Mouse (Mus musculus) 3T3-L1 (cell line): Measurements from ENCODE around the gene E2f4.

Experiments
- DNase-seq: peaks from one replicate; pipeline ENCODE4 v3.0.0-alpha.2; 2015; ENCODE audit warnings: low read depth, low spot score

E2f4 gene

GRCm38 (mm10) chr8:105313622-105314402 is 16.3 kb downstream of the E2f4 start:
- no peak for DNase-seq

DNA sequence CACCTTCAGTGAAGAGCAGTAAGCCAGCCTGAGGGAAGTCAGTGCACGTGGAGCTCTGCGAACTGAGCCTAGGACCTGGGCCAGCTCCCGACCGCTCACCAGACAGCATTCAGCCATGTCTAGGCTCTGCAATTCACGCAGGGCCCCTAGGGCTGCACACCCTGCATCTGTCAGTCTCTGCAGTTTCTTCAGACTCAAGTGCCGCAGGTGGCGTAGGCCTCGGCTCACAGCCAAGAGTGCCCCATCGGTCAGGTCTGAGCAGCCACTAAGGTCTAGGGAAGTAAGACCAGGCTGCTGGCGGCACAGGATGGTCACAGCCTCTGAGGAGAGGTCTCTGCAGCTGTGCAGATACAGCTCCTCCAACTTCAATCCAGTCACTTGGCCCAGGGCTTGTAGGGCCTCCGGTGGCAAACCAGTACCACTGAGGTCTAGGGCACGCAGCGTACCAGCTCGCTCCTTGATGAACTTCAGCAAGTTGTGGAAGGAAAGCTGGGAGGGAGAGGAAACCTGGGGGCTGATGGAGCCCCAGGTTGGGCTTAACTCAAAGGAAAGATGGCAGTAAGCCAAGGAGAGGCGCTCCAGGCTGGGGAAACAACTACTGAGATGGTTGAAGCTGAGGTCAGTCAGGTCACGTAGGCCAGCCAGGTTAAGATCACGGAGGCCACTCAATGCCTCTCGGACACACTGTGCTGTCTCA is 17.8 kb downstream of the E2f4 start:
- DNase-seq = no peak

- no peak for DNase-seq
These were observed 20.5 kb downstream of the E2f4 start for GRCm38 (mm10) chr8:105317941-105318340.

- DNase-seq = no peak
These were observed 21.3 kb downstream of the E2f4 start for GRCm38 (mm10) chr8:105318662-105319190.

DNA sequence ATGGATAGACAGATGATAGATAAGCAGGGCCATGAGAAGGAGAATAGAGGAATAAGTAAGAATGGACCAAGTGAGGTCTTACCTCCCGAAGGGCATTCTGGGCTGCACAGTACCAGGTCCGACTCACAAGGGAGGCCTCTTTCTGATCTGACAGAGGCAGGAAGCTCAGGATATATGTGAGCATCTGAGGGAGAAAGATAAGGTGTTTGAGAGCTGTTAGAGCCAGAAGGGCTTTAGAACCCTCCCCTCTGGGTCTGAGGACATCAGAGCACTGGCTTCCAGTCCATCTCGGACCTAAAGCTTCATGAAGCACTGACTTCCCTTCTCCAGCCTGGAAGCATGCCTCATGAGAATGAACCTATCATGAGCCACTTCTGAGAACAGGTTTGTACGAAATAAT is 25.7 kb downstream of the E2f4 start:
- no peak for DNase-seq

- DNase-seq = no peak
These were observed 28.2 kb downstream of the E2f4 start for GRCm38 (mm10) chr8:105325641-105326093.

- peak; percentile 99 for DNase-seq
These were observed 28.7 kb downstream of the E2f4 start, which contains the start of the genes Lrrc29 and Tmem208 for GRCm38 (mm10) chr8:105326141-105326672. Gene Lrrc29 (minus strand): TSS chr8:105326278. Gene Tmem208 (plus strand): TSS chr8:105326354.

DNA sequence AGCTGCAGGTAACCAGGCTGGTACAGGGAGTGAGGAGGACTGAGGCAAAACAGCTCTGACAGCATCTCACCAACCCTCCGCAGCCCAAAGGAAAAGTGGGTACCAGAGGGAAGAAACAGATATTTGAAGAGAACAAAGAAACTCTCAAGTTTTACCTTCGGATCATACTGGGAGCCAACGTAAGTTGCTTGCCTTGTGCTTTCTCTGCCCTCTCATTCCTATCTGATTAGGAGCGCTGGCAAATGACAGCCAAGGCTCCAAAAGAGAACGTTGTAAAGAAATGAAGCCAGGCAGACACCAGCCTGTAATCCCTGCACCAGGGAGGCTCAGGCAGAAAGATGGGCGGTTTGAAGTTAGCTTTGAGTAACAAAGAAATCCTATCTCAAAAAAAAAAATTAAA is 29.5 kb downstream of the E2f4 start:
- DNase-seq = peak; percentile 17

GRCm38 (mm10) chr8:105330325-105330724 is 32.9 kb downstream of the E2f4 start:
- no peak for DNase-seq

DNA sequence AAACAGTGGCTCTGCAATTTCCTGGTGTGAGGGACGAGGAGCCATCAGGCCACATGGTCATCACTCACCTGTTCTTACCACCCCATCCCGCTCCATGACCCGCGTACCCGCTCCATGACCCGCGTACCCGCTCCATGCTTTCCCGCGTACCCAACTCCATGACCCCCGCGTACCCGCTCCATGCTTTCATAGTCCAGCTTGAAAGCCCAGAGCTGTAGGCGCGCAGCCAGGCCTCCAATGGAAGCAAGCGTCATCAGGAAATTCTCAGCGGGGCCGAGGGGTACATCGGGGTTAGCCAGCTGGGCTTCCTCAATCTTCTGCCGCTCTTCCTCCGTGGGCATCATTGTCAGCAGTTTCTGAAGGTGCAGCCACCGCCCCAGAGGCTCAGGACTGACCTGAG is 34.0 kb downstream of the E2f4 start:
- no peak for DNase-seq

DNA sequence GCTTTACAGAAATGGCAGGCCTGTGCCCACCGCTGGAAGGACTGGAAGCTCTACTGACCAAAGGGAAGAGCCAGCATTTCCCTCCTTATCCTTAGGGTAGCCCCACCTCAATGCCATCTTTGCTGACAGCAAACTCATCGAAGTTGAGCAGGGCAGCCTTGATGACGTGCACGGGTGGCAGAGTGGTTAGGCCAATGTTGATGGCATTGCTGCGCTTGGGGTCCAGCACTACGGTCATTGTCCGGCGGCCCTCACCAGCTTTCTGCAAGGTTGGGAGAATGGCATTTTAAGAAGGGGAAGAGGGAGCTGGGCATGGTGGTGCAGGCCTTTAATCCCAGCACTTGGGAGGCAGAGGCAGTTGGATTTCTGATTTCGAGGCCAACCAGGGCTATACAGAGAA is 34.5 kb downstream of the E2f4 start:
- no peak for DNase-seq

DNA sequence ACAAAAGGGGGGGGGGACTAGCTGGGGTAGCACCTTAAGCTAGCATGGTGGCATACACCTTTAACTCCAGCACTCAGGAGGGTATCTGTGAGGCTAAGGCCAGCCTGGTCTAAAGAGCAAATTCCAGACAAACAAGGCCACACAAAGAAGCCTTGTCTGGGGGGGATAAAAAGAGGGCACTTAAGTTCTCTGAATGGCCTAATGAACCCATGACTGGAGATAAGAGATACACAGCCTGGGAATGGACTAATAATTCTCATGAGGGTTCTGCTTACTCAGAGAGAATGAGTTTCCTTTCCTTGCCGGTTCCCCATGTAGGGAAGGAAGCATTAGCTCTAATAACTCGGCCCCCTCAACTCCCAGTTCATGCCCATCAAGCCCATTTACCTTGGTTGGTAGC is 35.1 kb downstream of the E2f4 start:
- no peak for DNase-seq

- DNase-seq = no peak
These were observed 39.1 kb downstream of the E2f4 start for GRCm38 (mm10) chr8:105336373-105337130.

DNA sequence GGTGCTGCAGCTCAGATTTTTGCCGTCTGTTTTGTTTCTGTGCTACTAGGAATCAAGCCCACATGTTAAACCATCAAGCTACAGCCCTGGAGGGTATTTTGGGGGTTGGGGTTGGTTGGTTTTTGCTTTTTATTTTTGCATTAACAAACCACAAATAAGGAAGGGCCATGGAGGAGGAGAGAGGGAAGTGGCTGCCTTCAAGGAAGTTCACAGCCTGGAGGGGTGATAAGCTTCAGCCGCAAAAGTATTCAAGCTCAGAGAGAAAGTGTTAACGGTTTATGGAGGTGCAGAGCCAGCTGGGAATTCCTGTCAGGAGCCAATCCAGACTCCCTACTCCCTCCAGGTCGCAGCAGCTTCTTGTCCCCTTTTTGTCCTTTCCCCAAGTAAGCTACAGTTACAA is 41.5 kb downstream of the E2f4 start:
- DNase-seq = no peak

DNA sequence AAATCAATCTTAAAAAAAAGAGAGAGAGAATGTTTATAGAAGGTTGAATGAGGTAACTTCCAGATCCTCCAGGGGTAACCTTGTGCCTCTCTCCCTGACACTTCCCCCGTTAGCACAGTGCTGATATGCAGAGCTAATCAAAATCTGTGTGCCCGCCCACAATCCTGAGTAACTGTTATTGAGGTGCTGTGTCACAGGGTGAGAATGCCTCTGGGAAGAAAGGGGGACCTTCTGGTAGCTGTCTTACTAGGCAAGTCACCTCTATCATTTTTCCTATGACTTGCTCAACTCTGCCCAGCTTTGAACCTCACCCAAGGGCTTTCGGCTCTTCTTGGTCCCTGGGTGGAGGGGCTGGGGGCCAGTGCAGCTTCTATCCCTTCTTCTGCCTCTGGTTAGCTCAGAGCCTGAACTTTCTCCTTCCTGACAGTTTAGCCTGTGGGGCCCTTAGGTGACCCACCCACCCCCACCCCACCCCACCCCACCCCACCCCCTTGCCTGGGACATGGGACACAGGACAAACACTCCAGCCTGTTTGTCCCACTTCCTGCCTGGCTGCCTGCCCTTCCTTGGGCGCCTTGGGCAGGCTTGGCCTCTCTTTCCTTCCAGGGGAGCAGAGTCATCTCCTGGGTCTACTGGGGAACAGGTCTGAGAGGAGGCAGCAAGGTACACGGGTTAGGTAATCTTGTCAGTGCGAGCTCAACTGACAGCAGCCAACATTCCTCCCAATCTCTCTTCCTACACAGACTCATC is 42.6 kb downstream of the E2f4 start:
- DNase-seq = peak; percentile 49

- DNase-seq = no peak
These were observed 43.9 kb downstream of the E2f4 start for GRCm38 (mm10) chr8:105341399-105341798.

- DNase-seq = no peak
These were observed 45.3 kb downstream of the E2f4 start for GRCm38 (mm10) chr8:105342768-105343167.

- DNase-seq = no peak
These were observed 46.5 kb downstream of the E2f4 start for GRCm38 (mm10) chr8:105343791-105344574.

GRCm38 (mm10) chr8:105345061-105345975 is 47.9 kb downstream of the E2f4 start:
- peak; percentile 94 for DNase-seq
